Mouse (Mus musculus): ENCODE results near the gene Nlrp6.
"Not testable (repeated sequence)": the region's sequence is repeated elsewhere in the genome, so short reads cannot be mapped to it uniquely, and the experiment has no call there.

The Nlrp6 gene

GRCm38 (mm10) chr7:140973396-140974165, 52.9 kb downstream of the Nlrp6 start:
- DNase-seq (ENCODE audit: low read depth): no peak

GRCm38 (mm10) chr7:140974940-140975339, 54.2 kb downstream of the Nlrp6 start:
- no peak for DNase-seq (ENCODE audit: low read depth)

- no peak for DNase-seq (ENCODE audit: low read depth)
Measured at GRCm38 (mm10) chr7:140975465-140975864, 54.8 kb downstream of the Nlrp6 start.

GRCm38 (mm10) chr7:140976720-140977119, 56.0 kb downstream of the Nlrp6 start:
- DNase-seq (ENCODE audit: low read depth): not testable (repeated sequence)

Measured in c-Kit-positive CD71-negative TER-119-negative erythroid progenitor cells, embryonic 14.5 days (primary cell).